Mouse (Mus musculus) testis, adult 2 months (tissue): ENCODE measurements around the gene Atp13a1.

Experiments used
- CTCF ChIP-seq: fragments of 200-500 bp; IDR thresholded peaks from 2 replicates; pipeline ENCODE4 v1.5.1; 2012; ENCODE audit warnings: low read depth, mild to moderate bottlenecking, inconsistent platforms, low read length, moderate library complexity; ENCODE audit not compliant: control insufficient read depth, insufficient read depth, insufficient replicate concordance
- POLR2A ChIP-seq: fragments of 200-500 bp; IDR thresholded peaks from 2 replicates; pipeline ENCODE4 v1.6.1; 2012; ENCODE audit warnings: low read depth, mild to moderate bottlenecking, inconsistent platforms, low read length, moderate library complexity; ENCODE audit not compliant: control insufficient read depth

DNA sequence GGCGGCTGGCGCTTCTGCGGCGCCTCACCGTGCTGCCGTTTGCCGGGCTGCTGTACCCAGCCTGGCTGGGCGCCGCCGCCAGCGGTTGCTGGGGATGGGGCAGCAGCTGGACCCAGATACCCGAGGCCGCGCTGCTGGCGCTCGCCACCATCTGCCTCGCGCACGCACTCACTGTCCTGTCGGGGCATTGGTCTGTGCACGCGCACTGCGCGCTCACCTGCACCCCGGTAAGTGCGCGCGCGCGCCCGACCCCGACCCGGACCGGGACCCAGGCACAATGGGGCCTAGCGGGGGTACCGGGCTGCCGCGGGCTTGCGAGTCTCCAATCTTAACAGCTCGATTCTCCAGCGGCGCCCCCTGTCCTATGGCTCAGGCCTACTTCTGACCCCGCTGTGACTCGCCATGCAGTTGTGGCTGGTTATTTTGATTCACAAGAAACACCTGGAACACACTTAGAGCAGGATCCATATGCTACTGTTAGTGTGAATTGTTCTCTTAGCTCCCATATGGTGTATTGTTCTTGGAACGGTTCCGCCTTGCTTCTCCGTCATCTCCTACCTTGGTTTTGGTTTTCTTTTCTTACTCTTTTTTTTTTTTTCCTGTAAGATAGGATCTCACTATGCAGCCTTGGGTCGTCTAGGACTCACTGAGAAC is 579 bp downstream of the Atp13a1 start:
- TF ChIP-seq CTCF: no peak
- TF ChIP-seq POLR2A: no peak; the same call in 1 of the 2 replicates
